Mouse (Mus musculus) stomach, postnatal 0 days (tissue): Measurements from ENCODE around the gene Fosl1.

Experiments
- CTCF ChIP-seq: IDR thresholded peaks from 2 replicates; pipeline ENCODE4 v1.5.1; 2016; ENCODE audit warnings: antibody characterized with exemption, low read depth, mild to moderate bottlenecking, moderate library complexity
- EP300 ChIP-seq: optimal IDR thresholded peaks from 2 replicates; pipeline ENCODE3; 2016; ENCODE audit warnings: antibody characterized with exemption

- TF ChIP-seq EP300, result no peak
- no peak for TF ChIP-seq CTCF
These were observed 39.4 kb downstream of the Fosl1 start for GRCm38 (mm10) chr19:5486771-5487170.
